Mouse (Mus musculus) stomach, postnatal 0 days (tissue): ENCODE measurements around the gene Ggt1.

Experiments
- CTCF ChIP-seq: IDR thresholded peaks from 2 replicates; pipeline ENCODE4 v1.5.1; 2016; ENCODE audit warnings: antibody characterized with exemption, low read depth, mild to moderate bottlenecking, moderate library complexity
- EP300 ChIP-seq: optimal IDR thresholded peaks from 2 replicates; pipeline ENCODE3; 2016; ENCODE audit warnings: antibody characterized with exemption

DNA sequence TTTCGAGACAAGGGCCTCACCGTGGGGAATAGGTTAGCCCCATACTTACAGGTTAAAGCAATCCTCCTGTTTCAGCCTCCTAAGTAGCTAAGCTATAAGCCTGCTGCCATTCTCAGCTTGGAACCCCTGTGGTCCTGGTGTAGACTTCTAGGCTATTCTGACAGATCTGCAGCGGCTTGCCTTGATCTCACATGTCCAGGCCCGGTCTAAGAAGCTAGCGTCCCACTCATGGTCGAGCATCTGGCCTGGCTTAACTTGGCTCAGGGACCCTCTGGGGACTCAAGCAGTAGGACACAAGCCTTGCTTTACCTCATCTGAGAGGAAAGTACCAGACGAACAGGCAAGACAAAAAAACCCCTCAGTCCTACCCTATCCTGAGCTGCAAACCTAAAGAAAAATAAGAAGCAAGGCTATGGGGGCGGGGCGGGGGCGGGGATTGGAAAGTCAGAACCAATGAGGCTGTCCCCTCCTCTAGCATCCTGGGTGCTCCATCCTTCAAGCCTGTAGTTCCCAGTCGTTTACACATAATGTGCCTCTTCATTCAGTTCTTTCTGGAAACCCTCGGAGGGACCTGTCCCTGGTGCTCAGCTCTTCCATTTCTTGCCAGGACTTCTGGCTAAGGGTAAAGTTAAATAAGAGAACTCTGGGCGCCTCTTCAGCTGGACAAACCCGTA lies 73.8 kb downstream of the Ggt1 start:
- TF ChIP-seq CTCF: no peak
- no peak for TF ChIP-seq EP300
